Mouse (Mus musculus): ENCODE measurements around the gene Gm31571.
"Not testable (repeated sequence)": the region's sequence is repeated elsewhere in the genome, so short reads cannot be mapped to it uniquely, and the experiment has no call there.

Gene Gm31571

DNA sequence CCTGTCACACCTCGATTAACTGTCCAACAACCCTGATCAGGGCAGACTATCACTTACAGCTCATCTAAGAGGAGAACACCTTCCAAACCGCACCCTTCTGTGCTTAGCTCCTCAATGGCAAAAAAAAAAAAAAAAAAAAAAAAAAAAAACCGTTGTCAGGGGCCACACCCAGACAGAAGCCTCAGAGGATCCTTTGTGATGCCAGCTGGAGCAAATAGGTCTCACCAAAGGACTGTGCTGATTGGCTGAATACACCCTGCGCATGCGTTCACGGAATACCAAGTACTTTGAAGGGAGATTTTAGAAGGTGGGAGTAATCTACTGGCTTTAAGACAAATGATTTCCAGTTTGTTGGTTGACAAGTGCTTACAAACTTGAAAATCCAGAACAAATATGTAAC, at the start of gene Gm31571:
Gene Gm31571 (minus strand): TSS at position 101 of the 400 bp plus-strand sequence.
- not testable (repeated sequence) for DNase-seq

All from kidney, postnatal 14 days (tissue).